Mouse (Mus musculus): ENCODE data around the gene Zc3h18.

DNA sequence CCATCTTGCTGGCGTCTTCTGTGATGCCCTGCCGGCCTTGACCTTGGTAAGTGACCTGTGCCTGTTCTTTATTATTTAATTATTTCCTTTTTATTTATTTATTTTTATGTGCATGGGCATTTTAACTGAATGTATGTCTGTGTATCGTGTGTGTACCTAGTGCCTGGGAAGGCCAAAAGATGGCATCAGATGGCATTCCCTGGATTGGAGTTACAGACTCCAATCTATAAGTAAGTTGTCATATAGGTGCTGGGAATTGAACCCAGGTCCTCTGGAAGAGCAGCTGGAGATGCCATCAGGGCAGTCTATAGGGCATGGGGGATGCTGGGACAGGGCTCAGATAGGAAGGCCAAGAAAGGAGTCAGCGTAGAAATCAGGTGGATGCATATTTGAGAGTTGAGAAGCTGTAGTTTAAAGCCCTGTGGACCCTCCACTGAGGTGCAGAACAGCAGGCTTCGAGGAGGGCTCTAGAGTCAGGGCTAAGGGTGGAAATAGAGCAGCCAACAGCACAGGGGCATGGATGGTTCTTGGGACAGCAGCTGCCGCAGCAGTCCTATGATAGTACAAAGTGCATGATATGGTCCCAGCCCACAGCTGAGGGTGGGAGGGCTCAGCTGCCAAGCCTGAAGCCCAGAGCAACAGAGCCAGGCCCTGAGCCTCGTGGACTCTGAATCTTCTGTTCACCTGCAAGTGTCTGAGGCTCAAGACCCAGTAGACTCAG, 15.6 kb upstream of the Zc3h18 start, which contains the start of gene Trhr2:
- no peak for TF ChIP-seq CTCF (IDR thresholded peaks at IDR 0.05 in 2 of 3, conservative IDR thresholded peaks at IDR 0.05 in 1 of 3; ENCODE audit: control insufficient read depth in 1 of 3, insufficient read depth in 1 of 3, low read depth in 2 of 3, low read length in 3 of 3, poor library complexity in 1 of 3, severe bottlenecking in 1 of 3)
- no peak for TF ChIP-seq POLR2A (IDR thresholded peaks at IDR 0.05; ENCODE audit: control insufficient read depth in 1 of 2, insufficient read depth in 1 of 2, low read depth in 1 of 2, low read length in 2 of 2, poor library complexity in 1 of 2)
- TF ChIP-seq JUND (IDR thresholded peaks at IDR 0.05; ENCODE audit: low read depth, low read length), result no peak
- no peak for TF ChIP-seq ZC3H11A (IDR thresholded peaks at IDR 0.05; ENCODE audit: low read depth, low read length)
- TF ChIP-seq CHD1 (IDR thresholded peaks at IDR 0.05; ENCODE audit: low read depth, low read length), result no peak

Measured in MEL (cell line).